Mouse (Mus musculus) c-Kit-negative CD71-positive TER-119-positive erythroid progenitor cells, embryonic 14.5 days (primary cell): ENCODE results near the gene Ces3b.

Experiments
- DNase-seq: peaks from one replicate; pipeline ENCODE4 v3.0.0-alpha.2; 2013; ENCODE audit warnings: low read depth, low spot score

The Ces3b gene

DNA sequence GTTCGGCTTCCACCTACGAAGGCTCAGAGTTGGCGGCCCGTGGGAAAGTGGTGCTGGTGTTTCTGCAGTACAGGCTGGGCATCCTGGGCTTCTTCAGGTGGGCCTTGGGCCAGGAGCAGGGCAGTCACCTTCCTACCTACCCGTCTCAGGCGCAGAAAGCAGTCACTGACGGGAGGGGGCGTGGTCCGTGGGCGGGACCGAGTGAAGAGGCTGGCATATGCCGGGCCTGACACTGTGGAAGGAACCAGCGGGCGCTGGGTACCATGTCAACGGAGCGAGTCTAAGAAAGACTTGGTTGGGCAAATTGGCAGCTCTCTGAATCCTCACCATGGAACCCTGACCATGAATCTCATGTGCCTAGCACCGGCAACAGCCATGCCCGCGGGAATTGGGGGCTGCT, 58.8 kb downstream of the Ces3b start:
- no peak for DNase-seq
